Mouse (Mus musculus) kidney, postnatal 0 days (tissue): ENCODE measurements around the gene Sit1. TPM values are rescaled to one million over a fixed set of nuclear protein-coding genes. Genes with fewer than 3 reads are reported as not detected.
A peak's percentile ranks its signal among the peaks of the same experiment; 100 is the strongest.

ENCODE experiments used
- ATAC-seq: fragments of 200-750 bp; cut with Nextera tagmentation; replicated peaks from 2 replicates; pipeline ENCODE4 v1.8.0; 2017; ENCODE audit warnings: low read depth, moderate number of reproducible peaks, moderate TSS enrichment, moderate library complexity; ENCODE audit not compliant: low FRiP score
- DNase-seq: peaks from one replicate; pipeline ENCODE4 v3.0.0-alpha.2; 2016; ENCODE audit warnings: low spot score
- H3K27ac ChIP-seq: fragments of 300-500 bp; sonication (generic); 2 replicates; pipeline ENCODE4 v1.5.1; 2014; ENCODE audit warnings: mild to moderate bottlenecking
- H3K27me3 ChIP-seq: fragments of 300-500 bp; sonication (generic); 2 replicates; pipeline ENCODE4 v1.6.1; 2014; ENCODE audit warnings: low read length, mixed read lengths; ENCODE audit not compliant: insufficient read depth
- H3K36me3 ChIP-seq: fragments of 300-500 bp; sonication (generic); 2 replicates; pipeline ENCODE4 v1.6.1; 2014; ENCODE audit warnings: low read length, mixed read lengths; ENCODE audit not compliant: insufficient read depth
- H3K4me1 ChIP-seq: fragments of 300-500 bp; sonication (generic); replicated peaks from 2 replicates; pipeline ENCODE4 v1.6.1; 2014; ENCODE audit warnings: antibody characterized with exemption, low read length, mixed read lengths; ENCODE audit not compliant: insufficient read depth
- H3K4me2 ChIP-seq: fragments of 300-500 bp; sonication (generic); 2 replicates; pipeline ENCODE4 v1.6.1; 2014; ENCODE audit warnings: mild to moderate bottlenecking, low read length, moderate library complexity, mixed read lengths
- H3K4me3 ChIP-seq: fragments of 300-500 bp; sonication (generic); replicated peaks from 2 replicates; pipeline ENCODE4 v1.5.1; 2014; ENCODE audit warnings: low read depth, low read length
- H3K9ac ChIP-seq: fragments of 300-500 bp; sonication (generic); 2 replicates; pipeline ENCODE4 v1.6.1; 2014; ENCODE audit warnings: low read depth, low read length
- H3K9me3 ChIP-seq: fragments of 300-500 bp; sonication (generic); replicated peaks from 2 replicates; pipeline ENCODE4 v1.6.1; 2016; ENCODE audit warnings: low read length, inconsistent platforms, mixed read lengths
- CTCF ChIP-seq: IDR thresholded peaks from 2 replicates; pipeline ENCODE4 v1.5.1; 2016; ENCODE audit warnings: antibody characterized with exemption, low read depth, mild to moderate bottlenecking, moderate library complexity
- WGBS: fragments of 180-500 bp; shearing (Covaris S2); extraction: QIAGEN DNeasy Blood & Tissue Kit; methylation state at CpG from one replicate; pipeline ENCODE4 v1.1.7; 2014; 5-methylcytosine and 5-hydroxymethylcytosine counted together
- polyA plus RNA-seq: library from polyadenylated mRNA; unstranded; fragments of >200 nt; fragmentation: Nextera tagmentation; extraction: Ambion mirVana; gene quantifications from 2 replicates; pipeline ENCODE4 v1.2.1, GENCODE M21; 2015

Gene Sit1
- polyA plus RNA-seq, 1 experiment from 2014 or later = not detected

DNA sequence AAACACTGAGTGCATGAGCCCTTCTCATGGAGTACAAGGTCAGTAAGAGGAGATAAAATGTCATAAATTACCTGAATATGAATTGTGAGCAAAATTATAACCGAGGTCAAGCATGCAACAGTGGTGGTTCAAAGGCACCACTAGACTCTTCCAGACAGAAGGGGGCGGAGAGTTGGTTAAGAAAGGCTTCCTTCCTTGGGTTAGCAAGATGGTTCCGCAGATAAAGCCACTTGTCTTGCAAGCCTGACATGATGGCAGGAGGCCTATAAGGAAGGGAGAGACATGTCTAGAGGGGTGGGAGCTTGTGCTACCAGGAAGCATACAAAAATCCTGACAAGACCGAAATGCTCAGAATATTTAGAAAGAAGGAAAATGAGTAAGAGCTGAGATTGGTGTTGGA lies 20.7 kb upstream of the Sit1 start:
- Histone ChIP-seq H3K27me3 (no peaks in the 10 kb centered on the region), H3K4me1 (peaks cover 14% of the 10 kb centered on the region; the same call in 1 of the 2 replicates), H3K4me3 (no peak overlapping the region), H3K4me2 (no peak overlapping the region), H3K9me3 (no peaks in the 10 kb centered on the region), H3K36me3 (no peaks in the 10 kb centered on the region), H3K27ac (no peak overlapping the region), H3K9ac (no peak overlapping the region)
- 69% methylated on average over 4 of the region's 4 CpGs for WGBS
- DNase-seq = no peak
- TF ChIP-seq CTCF = no peak
- ATAC-seq = no peak

- no peak overlapping the region for H3K4me2 ChIP-seq
- no peak overlapping the region for H3K27ac ChIP-seq
- H3K4me1 ChIP-seq = 0 out of 2 replicates have a peak, but pooled peaks cover 8% of the 10 kb centered on the region
- H3K4me3 ChIP-seq = no peak overlapping the region
- TF ChIP-seq CTCF = no peak
- ATAC-seq (peak; percentile 46; the same call in 1 of the 2 replicates), DNase-seq (no peak)
- no peaks in the 10 kb centered on the region for H3K27me3 ChIP-seq
- H3K9ac ChIP-seq = no peak overlapping the region
- WGBS = 70% methylated on average over 6 of the region's 6 CpGs
- no peaks in the 10 kb centered on the region for H3K9me3 ChIP-seq
- H3K36me3 ChIP-seq = no peaks in the 10 kb centered on the region
Measured at GRCm38 (mm10) chr4:43503506-43503905, 20.0 kb upstream of the Sit1 start.

- TF ChIP-seq CTCF = no peak
- DNase-seq = no peak
- 69% methylated on average over 2 of the region's 2 CpGs for WGBS
- Histone ChIP-seq H3K4me3 (no peak overlapping the region), H3K9me3 (no peaks in the 10 kb centered on the region), H3K27ac (no peak overlapping the region), H3K36me3 (no peaks in the 10 kb centered on the region), H3K4me1 (peaks cover 8% of the 10 kb centered on the region; the same call in 1 of the 2 replicates), H3K27me3 (no peaks in the 10 kb centered on the region), H3K9ac (no peak overlapping the region), H3K4me2 (no peak overlapping the region)
- ATAC-seq = no peak
Measured at GRCm38 (mm10) chr4:43503041-43503440, 19.5 kb upstream of the Sit1 start.

- Histone ChIP-seq H3K36me3 (peaks cover 15% of the 10 kb centered on the region), H3K9me3 (no peaks in the 10 kb centered on the region), H3K27me3 (no peaks in the 10 kb centered on the region), H3K4me2 (peak within 1 kb of the TSS; percentile 79), H3K4me1 (peaks cover 10% of the 10 kb centered on the region; the same call in 1 of the 2 replicates), H3K27ac (peak within 1 kb of the TSS; percentile 59; the same call in 1 of the 2 replicates), H3K9ac (peak within 1 kb of the TSS; percentile 51), H3K4me3 (peak within 1 kb of the TSS; percentile 45)
- DNase-seq = peak; percentile 93
- TF ChIP-seq CTCF = no peak; the same call in 1 of the 2 replicates
- WGBS = 7% methylated on average over 50 of the region's 50 CpGs
- ATAC-seq = peak; percentile 83
Measured at GRCm38 (mm10) chr4:43499407-43500333, 16.1 kb upstream of the Sit1 start, which contains the start of gene Arhgef39. Arhgef39 (minus strand) TSS chr4:43499695.

- H3K27me3 ChIP-seq = no peaks in the 10 kb centered on the region
- peak overlapping the region; percentile 51 for H3K9ac ChIP-seq
- ATAC-seq = no peak
- WGBS = 18% methylated on average over 8 of the region's 8 CpGs
- no peaks in the 10 kb centered on the region for H3K9me3 ChIP-seq
- peak overlapping the region; percentile 59; the same call in 1 of the 2 replicates for H3K27ac ChIP-seq
- peak; percentile 76 for DNase-seq
- peak overlapping the region; percentile 45 for H3K4me3 ChIP-seq
- peak; percentile 53 for TF ChIP-seq CTCF
- H3K4me1 ChIP-seq = peaks cover 10% of the 10 kb centered on the region; the same call in 1 of the 2 replicates
- peaks cover 15% of the 10 kb centered on the region for H3K36me3 ChIP-seq
- peak overlapping the region; percentile 79 for H3K4me2 ChIP-seq
Measured at GRCm38 (mm10) chr4:43498983-43499382, 15.4 kb upstream of the Sit1 start.

GRCm38 (mm10) chr4:43497946-43498345 lies 14.4 kb upstream of the Sit1 start:
- no peak for TF ChIP-seq CTCF
- Histone ChIP-seq H3K4me2 (peak overlapping the region; percentile 79), H3K27me3 (no peaks in the 10 kb centered on the region), H3K4me3 (no peak overlapping the region), H3K9ac (no peak overlapping the region), H3K4me1 (peaks cover 10% of the 10 kb centered on the region; the same call in 1 of the 2 replicates), H3K9me3 (no peaks in the 10 kb centered on the region), H3K36me3 (peaks cover 15% of the 10 kb centered on the region), H3K27ac (peak overlapping the region; percentile 62)
- 58% methylated on average over 4 of the region's 4 CpGs for WGBS
- no peak for ATAC-seq
- DNase-seq = no peak
